8 mouse cellular contexts compared by ENCODE assay signal in the genomic region with DNA sequence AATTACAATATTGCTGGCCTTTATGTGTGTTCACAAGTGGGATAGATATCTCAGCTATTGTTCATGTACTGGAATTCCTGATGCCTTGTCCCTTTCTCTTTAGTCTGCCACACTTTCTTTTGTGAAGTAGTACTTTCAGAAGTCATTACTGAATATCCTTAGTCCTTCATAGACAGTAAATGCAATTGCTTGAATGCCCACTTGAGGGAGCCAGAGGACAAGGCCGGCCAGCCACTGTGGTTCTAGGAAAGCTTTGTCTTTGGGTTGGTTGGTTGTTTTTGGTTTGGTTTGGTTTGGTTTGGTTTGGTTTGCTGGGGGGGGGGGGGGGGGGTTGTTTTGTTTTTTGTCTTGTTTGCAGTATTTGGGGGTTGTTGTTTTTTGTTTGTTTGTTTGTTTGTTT. TPM values are rescaled to one million over a fixed set of nuclear protein-coding genes. Genes with fewer than 3 reads are reported as not detected.
DNase-seq lines count a peak whose midpoint lies in the region; ATAC-seq and TF ChIP-seq lines count a peak whose summit lies in the region.

No protein-coding gene starts in this region.

- no peaks in the 10 kb centered on the region for H3K27me3 ChIP-seq in C2C12 (ENCODE audit: control insufficient read depth, insufficient read depth, insufficient read length)

- no peaks in the 10 kb centered on the region for H3K79me3 ChIP-seq in C2C12 (ENCODE audit: low read depth)

- peak; percentile 67 for TF ChIP-seq CTCF in C2C12 (IDR thresholded peaks at IDR 0.05; ENCODE audit: control insufficient read depth, insufficient read depth, insufficient read length)

- H3ac ChIP-seq in C2C12 (ENCODE audit: control insufficient read depth, insufficient read length, low read depth) = no peak overlapping the region

- ATAC-seq in common myeloid progenitor, adult 5-6 weeks (replicated peaks; ENCODE audit: low read depth, poor library complexity, severe bottlenecking) = peak; percentile 57; the same call in 1 of the 2 replicates

- peak; percentile 77 for DNase-seq in ZHBTc4 (ENCODE audit: low read depth, low spot score)
- peak; percentile 78 for DNase-seq in gastrocnemius, postnatal 10 days
- peak; percentile 85 for DNase-seq in kidney, postnatal 14 days
- peak; percentile 73 to 83 for DNase-seq in lung, adult 18-20 months
- DNase-seq in ovary, postnatal 10 days (ENCODE audit: low spot score) = peak; percentile 53
- DNase-seq in thymus, postnatal 10 days (ENCODE audit: low spot score in 2 of 2) = peak; percentile 63 to 86

- no peaks in the 10 kb centered on the region for H3K36me3 ChIP-seq in C2C12 (ENCODE audit: control insufficient read depth, insufficient read depth)

- no peaks in the 10 kb centered on the region for H3K79me2 ChIP-seq in C2C12 (ENCODE audit: control insufficient read depth, insufficient read depth)

- no peak overlapping the region for H3K4me3 ChIP-seq in C2C12 (ENCODE audit: insufficient read depth, poor library complexity, severe bottlenecking)

TF ChIP-seq in C2C12, 6 proteins besides CTCF, POLR2A, EP300 and RAD21:
- TF ChIP-seq MAX (IDR thresholded peaks at IDR 0.05) (no peak), USF1 (IDR thresholded peaks at IDR 0.05; ENCODE audit: low read depth) (no peak), MYOG (IDR thresholded peaks at IDR 0.05; ENCODE audit: control insufficient read depth, extremely low read depth, insufficient read length) (no peak), FOSL1 (IDR thresholded peaks at IDR 0.05; ENCODE audit: insufficient read depth, low read length, poor library complexity, severe bottlenecking) (no peak), CEBPB (IDR thresholded peaks at IDR 0.05; ENCODE audit: low read depth) (no peak), MYOD1 (IDR thresholded peaks at IDR 0.05; ENCODE audit: control insufficient read depth, insufficient read length, low read depth) (no peak)

RNA-seq across cellular contexts. Expression of a gene that starts 16.6 kb away (rescaled TPM):
- 89.6 TPM for polyA plus RNA-seq in C2C12 (2012; fragmentation: generic; extraction: Trizol)
- 76.5 and 149 TPM in 2 replicates for total RNA-seq in common myeloid progenitor, adult 5-6 weeks (2017)
- 10 to 100 TPM; 16.2 to 20.5 TPM for total RNA-seq in gastrocnemius, postnatal 10 days (2021)
